Mouse (Mus musculus) kidney, adult 10 weeks (tissue): ENCODE data around the gene Fgfr3. TPM values are rescaled to one million over a fixed set of nuclear protein-coding genes. Genes with fewer than 3 reads are reported as not detected.

Experiments
- polyA plus RNA-seq: library from polyadenylated mRNA; stranded (reverse); fragments of 350-450 nt; fragmentation: Illumina TruSeq; extraction: RNeasy Lipid Tissue Mini Kit (QIAGEN cat#74804); gene quantifications from one replicate; pipeline ENCODE4 v1.2.3, GENCODE M21; 2014; ENCODE audit warnings: low read depth, low replicate concordance

Gene Fgfr3
- polyA plus RNA-seq: 3.8 TPM

DNA sequence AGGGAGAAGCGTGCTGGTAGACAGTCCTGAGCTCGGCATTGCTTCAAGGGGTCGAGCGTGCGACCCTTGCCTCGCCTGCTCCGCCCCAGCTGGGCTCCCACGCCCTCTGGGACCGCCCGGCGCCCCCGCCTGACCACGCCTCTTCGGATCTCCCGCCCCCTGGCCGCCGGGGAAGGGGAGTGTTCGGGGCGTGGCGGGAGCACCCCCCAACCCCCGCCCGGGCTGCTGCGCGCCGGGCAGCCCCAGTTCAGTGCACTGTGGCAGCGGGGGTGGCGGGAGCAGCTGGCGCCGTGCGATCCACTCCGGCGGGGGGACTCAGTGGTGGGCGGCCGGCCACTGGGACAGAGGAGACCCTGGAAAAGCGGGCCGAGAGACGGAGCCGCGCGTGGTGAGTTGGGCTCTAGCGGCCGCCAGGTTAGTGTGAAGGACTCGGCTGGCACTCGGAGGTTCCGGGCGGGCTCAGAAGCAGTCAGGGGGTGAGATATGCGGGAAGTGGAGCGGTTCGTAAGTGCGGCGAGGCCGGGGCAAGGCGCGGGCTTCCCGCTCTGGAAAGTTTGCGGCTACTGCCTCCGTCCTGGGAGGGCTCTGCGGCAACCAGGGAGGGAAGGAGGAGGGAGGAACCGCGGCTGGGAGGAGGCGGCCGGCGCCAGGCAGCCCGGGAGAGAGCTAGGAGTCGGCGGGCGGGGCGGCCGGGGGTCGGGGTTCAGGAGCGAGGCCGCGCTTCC is at the start of gene Fgfr3:
Fgfr3 (plus strand) TSS at position 134 of the 725 bp plus-strand sequence.

DNA sequence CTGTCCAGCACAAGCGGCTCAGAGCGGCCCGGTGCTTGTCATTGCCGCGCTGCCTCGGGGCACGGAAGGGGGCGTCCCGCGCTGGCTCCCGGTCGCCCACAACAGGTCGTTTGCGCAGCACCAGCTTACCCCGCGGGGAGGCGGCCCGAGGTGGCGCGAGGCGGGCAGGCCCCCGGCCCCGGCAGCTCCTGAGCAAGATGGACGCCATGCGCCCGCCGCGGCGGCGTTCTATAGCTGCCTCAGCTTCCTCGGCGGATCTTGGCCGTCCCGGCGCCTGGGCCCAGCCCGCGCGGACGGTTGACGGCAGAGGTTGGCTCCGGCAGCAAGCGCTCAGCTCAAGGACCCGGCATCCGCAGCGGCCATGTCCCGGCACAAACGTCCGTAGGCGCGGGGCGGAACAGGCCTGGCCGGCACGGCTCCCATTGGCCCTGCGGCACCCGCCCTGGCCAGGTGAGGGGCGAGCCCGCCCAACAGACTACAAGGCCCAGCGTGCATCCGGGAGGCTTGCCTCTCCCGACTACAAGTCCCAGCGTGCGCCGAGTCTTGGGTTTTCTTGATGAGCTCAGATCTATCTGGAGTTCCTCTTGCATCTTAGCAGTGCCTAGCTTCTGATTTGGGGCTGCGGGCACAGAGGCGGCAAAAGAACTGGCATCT is 61.0 kb downstream of the Fgfr3 start, which contains the start of gene Letm1:
Letm1 (minus strand) TSS at position 473 of the 654 bp plus-strand sequence.

Other genes starting within 250 kb of the Fgfr3 start
- 5.1 TPM for gene Fam53a, start 92.0 kb upstream of the Fgfr3 start, polyA plus RNA-seq
- gene Gm9903, start 91.7 kb upstream of the Fgfr3 start, polyA plus RNA-seq: 0.24 TPM
- gene Slbp, start 69.1 kb upstream of the Fgfr3 start, polyA plus RNA-seq: 62.6 TPM
- gene Tacc3, start 63.5 kb upstream of the Fgfr3 start, polyA plus RNA-seq: 6.1 TPM
- 13.8 TPM for gene Tmem129, start 63.3 kb upstream of the Fgfr3 start, polyA plus RNA-seq
- 17.5 TPM for gene Letm1, start 61.1 kb downstream of the Fgfr3 start, polyA plus RNA-seq
- gene Nsd2, start 99.1 kb downstream of the Fgfr3 start, polyA plus RNA-seq: 39.2 TPM
- gene Nelfa, start 214.7 kb downstream of the Fgfr3 start, polyA plus RNA-seq: 2.2 TPM